Mouse (Mus musculus) liver, postnatal 0 days (tissue): ENCODE results near the gene Tnfrsf21.

Experiments
- CTCF ChIP-seq: sonication (generic); IDR thresholded peaks from 2 replicates; pipeline ENCODE4 v1.5.1; 2016; ENCODE audit warnings: antibody characterized with exemption, low read depth
- EP300 ChIP-seq: IDR thresholded peaks from 2 replicates; pipeline ENCODE4 v1.6.1; 2016; ENCODE audit warnings: antibody characterized with exemption, low read depth, mild to moderate bottlenecking

- TF ChIP-seq CTCF, result no peak
- no peak for TF ChIP-seq EP300
These were observed 16.8 kb upstream of the Tnfrsf21 start for GRCm38 (mm10) chr17:42999446-42999977.
